Mouse (Mus musculus): Measurements from ENCODE around the gene Mrpl49. TPM values are rescaled to one million over a fixed set of nuclear protein-coding genes. Genes with fewer than 3 reads are reported as not detected.

Gene Mrpl49
- polyA plus RNA-seq, 1 experiment = 37.3 TPM

DNA sequence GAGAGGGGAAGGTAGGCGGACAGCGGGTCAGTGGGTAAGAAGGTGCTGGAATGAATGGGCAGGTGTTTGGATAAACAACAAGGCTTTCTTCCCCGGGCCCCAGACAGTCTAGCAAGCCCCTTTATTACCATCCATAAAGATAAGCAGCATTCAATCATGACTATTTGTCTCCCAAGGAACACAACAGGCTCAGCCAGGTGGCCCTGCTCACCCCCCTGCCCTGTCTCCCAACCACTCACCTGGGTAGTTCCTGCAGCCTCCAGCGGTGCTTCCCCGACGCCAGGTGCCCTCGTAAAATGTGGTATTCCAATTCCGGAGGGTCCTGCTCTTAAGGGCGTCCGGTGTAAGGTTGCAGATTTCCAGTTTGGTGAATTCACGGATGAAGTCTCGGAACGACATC lies 50.6 kb downstream of the Mrpl49 start:
- 67% methylated on average over 13 of the region's 13 CpGs for WGBS
- Histone ChIP-seq H3K27me3 (replicated peaks; ENCODE audit: control insufficient read depth, insufficient read depth, low read length) (no peaks in the 10 kb centered on the region), H3K4me3 (ENCODE audit: insufficient read depth, low read depth, low read length) (no peak overlapping the region), H3K27ac (ENCODE audit: insufficient read depth, low read depth, low read length) (no peak overlapping the region), H3K36me3 (ENCODE audit: control insufficient read depth, insufficient read depth, low read length) (no peaks in the 10 kb centered on the region), H3K4me1 (ENCODE audit: control insufficient read depth, insufficient read depth, low read length) (no peaks in the 10 kb centered on the region)
- TF ChIP-seq POLR2A (IDR thresholded peaks at IDR 0.05; ENCODE audit: low read depth, low read length) = no peak
- no peak for TF ChIP-seq CTCF (conservative IDR thresholded peaks at IDR 0.05; ENCODE audit: insufficient read depth, insufficient read length, low read depth, low read length)
- no peak for DNase-seq

DNA sequence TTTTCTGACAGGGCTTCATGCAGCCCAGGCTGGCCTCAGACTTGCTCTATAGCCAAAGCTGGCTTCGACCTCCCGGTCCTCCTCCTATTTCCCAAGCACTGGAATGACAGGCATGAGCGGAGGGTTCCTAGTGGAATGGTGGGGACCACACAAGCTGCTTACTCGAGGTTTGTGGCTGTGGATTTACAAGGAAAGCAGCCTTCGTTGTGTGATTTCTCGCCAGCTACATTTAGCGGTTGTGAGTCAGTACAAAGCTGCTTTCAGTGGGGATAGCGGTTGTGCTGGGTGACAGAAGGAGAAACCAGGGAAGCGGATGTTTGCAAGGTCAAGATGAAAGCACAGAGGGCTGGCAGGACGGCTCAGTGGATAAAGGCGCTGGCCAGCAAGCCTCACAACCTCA lies 52.0 kb downstream of the Mrpl49 start:
- WGBS = 68% methylated on average over 11 of the region's 11 CpGs
- H3K4me3 ChIP-seq (ENCODE audit: insufficient read depth, low read depth, low read length) = no peak overlapping the region
- no peak for TF ChIP-seq POLR2A (IDR thresholded peaks at IDR 0.05; ENCODE audit: low read depth, low read length)
- no peak for TF ChIP-seq CTCF (conservative IDR thresholded peaks at IDR 0.05; ENCODE audit: insufficient read depth, insufficient read length, low read depth, low read length)
- DNase-seq = no peak
- H3K36me3 ChIP-seq (ENCODE audit: control insufficient read depth, insufficient read depth, low read length) = no peaks in the 10 kb centered on the region
- no peaks in the 10 kb centered on the region for H3K27me3 ChIP-seq (replicated peaks; ENCODE audit: control insufficient read depth, insufficient read depth, low read length)
- no peaks in the 10 kb centered on the region for H3K4me1 ChIP-seq (ENCODE audit: control insufficient read depth, insufficient read depth, low read length)
- no peak overlapping the region for H3K27ac ChIP-seq (ENCODE audit: insufficient read depth, low read depth, low read length)

Other genes with a start within 250 kb of the Mrpl49 start
- 18.5 and 23.1 TPM in 2 replicates for gene Frmd8, start 182.5 kb downstream of the Mrpl49 start, polyA plus RNA-seq (2012; rRNA removed)
- gene Slc25a45, start 180.0 kb downstream of the Mrpl49 start, polyA plus RNA-seq (2012; rRNA removed) = 52.7 and 63.4 TPM in 2 replicates
- gene Tigd3, start 163.6 kb downstream of the Mrpl49 start, polyA plus RNA-seq (2012; rRNA removed) = 0.52 and 0.73 TPM in 2 replicates
- gene Dpf2, start 144.8 kb downstream of the Mrpl49 start, polyA plus RNA-seq (2012; rRNA removed) = 71.5 and 79.7 TPM in 2 replicates
- gene Cdc42ep2, start 133.0 kb downstream of the Mrpl49 start, polyA plus RNA-seq (2012; rRNA removed) = 12.0 and 12.2 TPM in 2 replicates
- 24.9 and 26.2 TPM in 2 replicates for gene Pola2, start 93.6 kb downstream of the Mrpl49 start, polyA plus RNA-seq (2012; rRNA removed)
- not detected in 2 replicates for gene Slc22a20, start 71.6 kb downstream of the Mrpl49 start, polyA plus RNA-seq (2012; rRNA removed)
- 36.0 and 38.0 TPM in 2 replicates for gene Capn1, start 41.9 kb downstream of the Mrpl49 start, polyA plus RNA-seq (2012; rRNA removed)
- gene Syvn1, start 11.2 kb downstream of the Mrpl49 start, polyA plus RNA-seq (2012; rRNA removed) = 31.5 and 32.8 TPM in 2 replicates
- gene Fau, start 59 bp upstream of the Mrpl49 start, polyA plus RNA-seq (2012; rRNA removed) = 882 and 1,017 TPM in 2 replicates
- 42.3 and 57.7 TPM in 2 replicates for gene Znhit2, start 3.4 kb upstream of the Mrpl49 start, polyA plus RNA-seq (2012; rRNA removed)
- gene Tm7sf2, start 10.6 kb upstream of the Mrpl49 start, polyA plus RNA-seq (2012; rRNA removed) = 31.2 and 38.4 TPM in 2 replicates
- gene Vps51, start 19.4 kb upstream of the Mrpl49 start, polyA plus RNA-seq (2012; rRNA removed) = 65.0 and 67.1 TPM in 2 replicates
- gene Tmem262, start 22.2 kb upstream of the Mrpl49 start, polyA plus RNA-seq (2012; rRNA removed) = 0.58 TPM in 1 of 2 replicates, not detected in the other
- not detected in 2 replicates for gene Gm28374, start 24.5 kb upstream of the Mrpl49 start, polyA plus RNA-seq (2012; rRNA removed)
- gene Zfpl1, start 27.2 kb upstream of the Mrpl49 start, polyA plus RNA-seq (2012; rRNA removed) = 70.2 and 77.1 TPM in 2 replicates
- gene Cdca5, start 27.2 kb upstream of the Mrpl49 start, polyA plus RNA-seq (2012; rRNA removed) = 0.37 and 0.67 TPM in 2 replicates
- not detected in 2 replicates for gene AC131692.1, start 36.6 kb upstream of the Mrpl49 start, polyA plus RNA-seq (2012; rRNA removed)
- gene Naaladl1, start 48.0 kb upstream of the Mrpl49 start, polyA plus RNA-seq (2012; rRNA removed) = 2.0 and 2.1 TPM in 2 replicates
- 23.8 and 30.3 TPM in 2 replicates for gene Sac3d1, start 60.9 kb upstream of the Mrpl49 start, polyA plus RNA-seq (2012; rRNA removed)
- gene Snx15, start 70.5 kb upstream of the Mrpl49 start, polyA plus RNA-seq (2012; rRNA removed) = 28.7 and 35.0 TPM in 2 replicates
- gene Batf2, start 83.2 kb upstream of the Mrpl49 start, polyA plus RNA-seq (2012; rRNA removed) = 4.8 and 5.5 TPM in 2 replicates
- gene Arl2, start 83.8 kb upstream of the Mrpl49 start, polyA plus RNA-seq (2012; rRNA removed) = 144 and 157 TPM in 2 replicates
- 0.16 and 0.28 TPM in 2 replicates for gene Majin, start 126.6 kb upstream of the Mrpl49 start, polyA plus RNA-seq (2012; rRNA removed)
- 0.16 and 0.65 TPM in 2 replicates for gene Gpha2, start 168.6 kb upstream of the Mrpl49 start, polyA plus RNA-seq (2012; rRNA removed)
- 32.1 and 36.5 TPM in 2 replicates for gene Ppp2r5b, start 178.1 kb upstream of the Mrpl49 start, polyA plus RNA-seq (2012; rRNA removed)
- 27.4 and 33.2 TPM in 2 replicates for gene Atg2a, start 183.9 kb upstream of the Mrpl49 start, polyA plus RNA-seq (2012; rRNA removed)
- gene Ehd1, start 218.9 kb upstream of the Mrpl49 start, polyA plus RNA-seq (2012; rRNA removed) = 224 and 317 TPM in 2 replicates
- 26.6 and 31.1 TPM in 2 replicates for gene Cdc42bpg, start 248.7 kb upstream of the Mrpl49 start, polyA plus RNA-seq (2012; rRNA removed)

Data from kidney, adult 2 months (tissue).